Mouse (Mus musculus): ENCODE data around the gene Mybl2. TPM values are rescaled to one million over a fixed set of nuclear protein-coding genes. Genes with fewer than 3 reads are reported as not detected.

Mybl2 gene
- polyA plus RNA-seq, 1 experiment: 6.5 TPM

DNA sequence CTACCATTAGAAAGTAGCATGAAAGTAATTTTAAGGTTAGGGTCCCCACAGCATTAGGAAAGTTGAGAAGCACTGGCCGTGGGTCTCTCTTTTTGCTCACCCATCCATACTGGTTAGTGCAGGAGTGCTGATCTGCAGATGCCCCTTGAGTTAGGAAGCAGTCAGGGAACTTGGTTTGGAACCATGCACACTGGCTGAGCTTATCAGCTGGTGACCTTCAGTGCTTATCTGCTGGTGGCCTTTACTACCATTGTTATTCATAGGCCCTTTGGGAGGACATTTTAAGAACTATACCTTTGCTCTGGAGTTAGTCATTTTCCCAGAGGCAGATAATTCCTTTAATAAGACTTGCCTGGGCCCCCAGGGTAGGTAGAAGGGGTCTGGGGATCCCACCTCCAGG lies 12.7 kb downstream of the Mybl2 start:
- no peaks in the 10 kb centered on the region for H3K36me3 ChIP-seq (ENCODE audit: control insufficient read depth, insufficient read depth, low read length)
- 90% methylated on average over 1 of the region's 1 CpGs for WGBS
- TF ChIP-seq CTCF (IDR thresholded peaks at IDR 0.05; ENCODE audit: extremely low read depth, insufficient read depth, insufficient read length, insufficient replicate concordance) (no peak), POLR2A (IDR thresholded peaks at IDR 0.05; ENCODE audit: low read depth, low read length) (no peak)

DNA sequence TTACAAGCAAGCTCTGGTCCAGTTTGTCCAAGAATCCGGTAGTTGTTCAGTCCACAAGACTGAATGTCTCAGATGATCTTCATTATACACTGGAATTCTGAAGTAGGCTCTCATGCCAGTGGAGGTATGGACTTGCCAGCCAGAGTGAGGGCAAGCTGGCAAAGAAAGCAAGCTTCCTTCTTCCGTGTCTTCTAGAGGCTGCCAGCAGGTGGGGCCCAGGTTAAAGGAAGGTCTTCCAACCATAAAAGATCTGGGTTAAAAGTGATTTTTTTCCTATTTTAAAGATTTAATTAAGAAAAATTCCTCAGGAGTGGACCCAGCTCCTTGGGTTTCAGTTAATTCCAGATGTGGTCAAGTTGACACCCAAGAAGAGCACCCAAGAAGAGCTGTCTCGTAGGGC lies 15.7 kb downstream of the Mybl2 start:
- H3K36me3 ChIP-seq (ENCODE audit: control insufficient read depth, insufficient read depth, low read length): no peaks in the 10 kb centered on the region
- WGBS: 92% methylated on average over 3 of the region's 3 CpGs
- H3K4me3 ChIP-seq (ENCODE audit: extremely low read depth, insufficient read depth, insufficient read length): no peak overlapping the region

More for the DNA sequence above, 12.7 kb downstream of the Mybl2 start:
- Histone ChIP-seq H3K27me3 (ENCODE audit: control insufficient read depth, insufficient read depth, low read length) (no peaks in the 10 kb centered on the region), H3K4me1 (ENCODE audit: control insufficient read depth, insufficient read depth, insufficient read length) (no peaks in the 10 kb centered on the region), H3K4me3 (ENCODE audit: extremely low read depth, insufficient read depth, insufficient read length) (no peak overlapping the region), H3K27ac (ENCODE audit: insufficient read depth, low read length) (no peak overlapping the region)
- no peak for DNase-seq (ENCODE audit: low read depth in 1 of 2, low spot score in 2 of 2)

DNA sequence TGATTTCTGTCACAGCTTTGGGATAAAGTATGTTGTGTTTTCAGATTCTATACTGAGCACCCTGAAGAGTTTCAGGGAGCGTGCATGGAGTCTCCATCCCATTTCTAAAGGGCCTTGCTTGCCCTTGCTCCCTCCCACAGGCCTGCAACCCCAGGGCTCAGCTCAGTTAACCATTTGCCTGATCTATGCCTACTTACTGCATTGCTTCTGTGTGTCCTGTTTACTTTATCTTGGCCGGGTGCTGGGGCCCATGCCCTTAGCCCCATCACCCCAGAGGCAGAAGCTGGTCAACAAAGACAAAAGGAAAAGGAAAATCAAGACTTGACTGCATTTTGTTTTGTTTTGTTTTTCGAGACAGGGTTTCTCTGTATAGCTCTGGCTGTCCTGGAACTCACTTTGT lies 17.1 kb downstream of the Mybl2 start:
- Histone ChIP-seq H3K4me3 (ENCODE audit: extremely low read depth, insufficient read depth, insufficient read length) (no peak overlapping the region), H3K4me1 (ENCODE audit: control insufficient read depth, insufficient read depth, insufficient read length) (no peaks in the 10 kb centered on the region), H3K27me3 (ENCODE audit: control insufficient read depth, insufficient read depth, low read length) (no peaks in the 10 kb centered on the region), H3K36me3 (ENCODE audit: control insufficient read depth, insufficient read depth, low read length) (no peaks in the 10 kb centered on the region), H3K27ac (ENCODE audit: insufficient read depth, low read length) (no peak overlapping the region)
- DNase-seq (ENCODE audit: low read depth in 1 of 2, low spot score in 2 of 2): no peak
- WGBS: 91% methylated on average over 3 of the region's 3 CpGs
- TF ChIP-seq POLR2A (IDR thresholded peaks at IDR 0.05; ENCODE audit: low read depth, low read length) (no peak), CTCF (IDR thresholded peaks at IDR 0.05; ENCODE audit: extremely low read depth, insufficient read depth, insufficient read length, insufficient replicate concordance) (no peak)

More for the DNA sequence above, 15.7 kb downstream of the Mybl2 start:
- Histone ChIP-seq H3K4me1 (ENCODE audit: control insufficient read depth, insufficient read depth, insufficient read length) (no peaks in the 10 kb centered on the region), H3K27ac (ENCODE audit: insufficient read depth, low read length) (no peak overlapping the region), H3K27me3 (ENCODE audit: control insufficient read depth, insufficient read depth, low read length) (no peaks in the 10 kb centered on the region)
- TF ChIP-seq POLR2A (IDR thresholded peaks at IDR 0.05; ENCODE audit: low read depth, low read length) (no peak), CTCF (IDR thresholded peaks at IDR 0.05; ENCODE audit: extremely low read depth, insufficient read depth, insufficient read length, insufficient replicate concordance) (no peak)
- DNase-seq (ENCODE audit: low read depth in 1 of 2, low spot score in 2 of 2): no peak

DNA sequence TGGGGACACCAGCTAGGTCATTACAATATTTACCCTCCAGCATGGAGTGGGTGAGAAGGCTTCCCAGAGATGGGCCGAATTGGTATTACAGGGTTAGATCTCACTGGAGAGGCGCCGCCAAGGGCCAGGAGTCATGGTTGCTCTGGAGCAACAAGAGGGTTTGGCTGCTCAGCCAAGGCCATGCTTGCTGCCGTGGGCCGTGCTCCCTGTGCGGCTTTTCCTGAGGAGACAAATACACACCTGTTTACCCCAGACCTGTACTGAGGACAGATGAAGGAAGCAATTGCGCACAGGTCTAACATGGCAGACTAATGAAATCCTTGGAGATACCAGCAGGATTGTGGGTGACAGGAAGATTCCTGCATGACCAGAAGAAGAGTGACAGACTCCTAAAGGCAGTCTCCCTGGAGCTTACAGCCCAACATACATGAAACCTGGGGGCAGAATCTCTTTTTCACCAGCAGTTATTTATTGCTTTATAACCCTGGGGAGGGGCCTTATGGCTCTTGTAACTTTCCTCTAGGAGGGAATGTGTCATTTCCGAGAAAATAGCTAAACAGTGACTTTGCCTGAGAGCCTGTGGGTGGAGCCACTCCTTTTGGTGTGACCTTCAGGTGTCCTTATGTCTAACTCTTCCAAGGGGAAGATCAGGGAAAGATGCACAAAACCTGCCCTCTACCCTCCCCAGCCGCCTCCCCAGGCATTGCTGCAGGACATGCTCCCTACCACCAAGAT lies 18.7 kb downstream of the Mybl2 start:
- H3K27me3 ChIP-seq (ENCODE audit: control insufficient read depth, insufficient read depth, low read length): no peaks in the 10 kb centered on the region
- no peak overlapping the region for H3K4me3 ChIP-seq (ENCODE audit: extremely low read depth, insufficient read depth, insufficient read length)
- H3K4me1 ChIP-seq (ENCODE audit: control insufficient read depth, insufficient read depth, insufficient read length): no peaks in the 10 kb centered on the region
- DNase-seq (ENCODE audit: low read depth in 1 of 2, low spot score in 2 of 2): no peak
- 95% methylated on average over 9 of the region's 9 CpGs for WGBS
- no peaks in the 10 kb centered on the region for H3K36me3 ChIP-seq (ENCODE audit: control insufficient read depth, insufficient read depth, low read length)
- TF ChIP-seq POLR2A (IDR thresholded peaks at IDR 0.05; ENCODE audit: low read depth, low read length): no peak
- no peak for TF ChIP-seq CTCF (IDR thresholded peaks at IDR 0.05; ENCODE audit: extremely low read depth, insufficient read depth, insufficient read length, insufficient replicate concordance)
- H3K27ac ChIP-seq (ENCODE audit: insufficient read depth, low read length): no peak overlapping the region

DNA sequence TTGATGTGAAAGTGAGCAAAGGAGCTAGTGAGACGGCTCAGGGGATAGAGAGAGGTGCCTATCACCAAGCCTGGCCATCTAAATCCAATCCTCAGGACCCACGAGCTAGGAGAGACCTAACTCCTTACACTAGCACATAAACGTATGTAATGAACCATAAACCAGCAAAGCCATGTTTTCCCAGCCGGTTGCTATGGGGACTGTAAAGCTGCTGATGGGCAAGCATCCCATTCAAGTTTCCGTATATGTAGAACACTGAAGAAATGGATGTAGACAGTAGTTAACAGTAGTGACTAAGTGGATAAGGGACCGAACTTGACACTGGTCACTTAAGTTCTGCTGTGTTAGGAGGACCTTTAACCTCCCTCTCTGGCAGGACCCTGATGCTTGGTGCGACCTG lies 19.5 kb downstream of the Mybl2 start:
- Histone ChIP-seq H3K27ac (ENCODE audit: insufficient read depth, low read length) (no peak overlapping the region), H3K4me3 (ENCODE audit: extremely low read depth, insufficient read depth, insufficient read length) (no peak overlapping the region), H3K4me1 (ENCODE audit: control insufficient read depth, insufficient read depth, insufficient read length) (no peaks in the 10 kb centered on the region), H3K27me3 (ENCODE audit: control insufficient read depth, insufficient read depth, low read length) (no peaks in the 10 kb centered on the region), H3K36me3 (ENCODE audit: control insufficient read depth, insufficient read depth, low read length) (no peaks in the 10 kb centered on the region)
- 96% methylated on average over 7 of the region's 7 CpGs for WGBS
- no peak for DNase-seq (ENCODE audit: low read depth in 1 of 2, low spot score in 2 of 2)
- TF ChIP-seq POLR2A (IDR thresholded peaks at IDR 0.05; ENCODE audit: low read depth, low read length) (no peak), CTCF (IDR thresholded peaks at IDR 0.05; ENCODE audit: extremely low read depth, insufficient read depth, insufficient read length, insufficient replicate concordance) (no peak)

DNA sequence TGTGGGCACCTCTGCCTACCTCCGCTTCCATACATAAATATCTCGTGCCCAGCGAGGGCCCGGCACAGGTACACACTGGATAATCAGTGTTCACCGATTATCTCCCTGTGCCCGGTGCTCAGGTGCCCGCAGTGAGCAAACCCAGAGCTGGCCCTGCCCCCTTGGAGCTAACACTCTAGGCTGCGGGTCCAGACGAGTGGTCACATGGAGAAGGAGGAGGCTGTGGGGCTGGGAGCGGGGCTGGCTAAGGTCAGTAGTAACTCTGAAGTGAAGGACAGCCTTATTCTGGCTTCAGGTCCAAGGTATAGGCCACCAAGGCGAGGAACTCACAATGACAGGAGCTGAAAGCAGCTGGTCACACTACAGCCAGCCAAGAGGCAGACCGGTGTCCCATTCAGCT lies 20.3 kb downstream of the Mybl2 start:
- H3K4me1 ChIP-seq (ENCODE audit: control insufficient read depth, insufficient read depth, insufficient read length): no peaks in the 10 kb centered on the region
- no peak for DNase-seq (ENCODE audit: low read depth in 1 of 2, low spot score in 2 of 2)
- WGBS: 95% methylated on average over 12 of the region's 12 CpGs
- no peak for TF ChIP-seq POLR2A (IDR thresholded peaks at IDR 0.05; ENCODE audit: low read depth, low read length)
- TF ChIP-seq CTCF (IDR thresholded peaks at IDR 0.05; ENCODE audit: extremely low read depth, insufficient read depth, insufficient read length, insufficient replicate concordance): no peak
- no peaks in the 10 kb centered on the region for H3K36me3 ChIP-seq (ENCODE audit: control insufficient read depth, insufficient read depth, low read length)
- H3K27me3 ChIP-seq (ENCODE audit: control insufficient read depth, insufficient read depth, low read length): no peaks in the 10 kb centered on the region
- H3K27ac ChIP-seq (ENCODE audit: insufficient read depth, low read length): no peak overlapping the region
- H3K4me3 ChIP-seq (ENCODE audit: extremely low read depth, insufficient read depth, insufficient read length): no peak overlapping the region

DNA sequence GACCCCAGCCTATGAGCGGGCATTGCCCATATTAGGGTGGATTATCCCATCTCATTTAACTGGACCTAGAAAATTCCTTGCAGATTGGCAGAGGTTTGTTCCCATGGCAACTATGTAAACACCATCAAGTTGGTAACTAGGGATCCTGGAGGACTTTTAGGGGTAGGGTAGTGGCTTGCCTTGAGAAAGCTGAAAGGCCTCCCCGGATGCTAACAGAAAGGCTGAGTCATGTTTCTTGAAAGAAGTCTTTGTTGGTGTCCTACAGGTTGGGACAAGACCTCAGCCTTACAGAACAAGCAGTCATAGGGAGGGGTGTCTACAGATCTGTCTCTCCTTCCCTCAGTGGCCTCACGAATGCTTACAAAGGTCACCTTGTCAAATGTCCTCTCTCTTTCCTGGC lies 20.7 kb downstream of the Mybl2 start:
- Histone ChIP-seq H3K36me3 (ENCODE audit: control insufficient read depth, insufficient read depth, low read length) (no peaks in the 10 kb centered on the region), H3K27ac (ENCODE audit: insufficient read depth, low read length) (no peak overlapping the region), H3K27me3 (ENCODE audit: control insufficient read depth, insufficient read depth, low read length) (no peaks in the 10 kb centered on the region), H3K4me1 (ENCODE audit: control insufficient read depth, insufficient read depth, insufficient read length) (no peaks in the 10 kb centered on the region), H3K4me3 (ENCODE audit: extremely low read depth, insufficient read depth, insufficient read length) (no peak overlapping the region)
- no peak for DNase-seq (ENCODE audit: low read depth in 1 of 2, low spot score in 2 of 2)
- no peak for TF ChIP-seq POLR2A (IDR thresholded peaks at IDR 0.05; ENCODE audit: low read depth, low read length)
- no peak for TF ChIP-seq CTCF (IDR thresholded peaks at IDR 0.05; ENCODE audit: extremely low read depth, insufficient read depth, insufficient read length, insufficient replicate concordance)
- 95% methylated on average over 3 of the region's 3 CpGs for WGBS
